Mouse (Mus musculus) heart, embryonic 12.5 days (tissue): ENCODE data around the gene Shf. TPM values are rescaled to one million over a fixed set of nuclear protein-coding genes. Genes with fewer than 3 reads are reported as not detected.
"Not testable (repeated sequence)": the region's sequence is repeated elsewhere in the genome, so short reads cannot be mapped to it uniquely, and the experiment has no call there.

Source experiments
- ATAC-seq: fragments of 200-750 bp; cut with Nextera tagmentation; 2 replicates; pipeline ENCODE4 v1.8.0; 2017; ENCODE audit warnings: moderate TSS enrichment, moderate library complexity; ENCODE audit not compliant: insufficient number of reproducible peaks, low FRiP score
- H3K27ac ChIP-seq: fragments of 300-500 bp; sonication (generic); 2 replicates; pipeline ENCODE4 v1.5.1; 2016; ENCODE audit warnings: mild to moderate bottlenecking, moderate library complexity; ENCODE audit not compliant: poor library complexity, severe bottlenecking
- H3K27me3 ChIP-seq: fragments of 300-500 bp; sonication (generic); replicated peaks from 2 replicates; pipeline ENCODE4 v1.6.1; 2016; ENCODE audit warnings: mild to moderate bottlenecking, moderate library complexity
- H3K36me3 ChIP-seq: fragments of 300-500 bp; sonication (generic); 2 replicates; pipeline ENCODE4 v1.6.1; 2016; ENCODE audit warnings: mild to moderate bottlenecking, moderate library complexity
- H3K4me1 ChIP-seq: fragments of 300-500 bp; sonication (generic); replicated peaks from 2 replicates; pipeline ENCODE4 v1.6.1; 2016; ENCODE audit warnings: mild to moderate bottlenecking
- H3K4me2 ChIP-seq: fragments of 300-500 bp; sonication (generic); 2 replicates; pipeline ENCODE4 v1.6.1; 2016; ENCODE audit warnings: mild to moderate bottlenecking, moderate library complexity
- H3K4me3 ChIP-seq: fragments of 300-500 bp; sonication (generic); 2 replicates; pipeline ENCODE4 v1.5.1; 2016; ENCODE audit warnings: mild to moderate bottlenecking
- H3K9ac ChIP-seq: fragments of 300-500 bp; sonication (generic); 2 replicates; pipeline ENCODE4 v1.6.1; 2016; ENCODE audit warnings: mild to moderate bottlenecking, moderate library complexity
- H3K9me3 ChIP-seq: fragments of 300-500 bp; sonication (generic); replicated peaks from 2 replicates; pipeline ENCODE4 v1.6.1; 2016; ENCODE audit warnings: mild to moderate bottlenecking, moderate library complexity
- WGBS: fragments of 180-500 bp; shearing (Covaris S2); methylation state at CpG from one replicate; pipeline ENCODE4 v1.1.7; 2016; 5-methylcytosine and 5-hydroxymethylcytosine counted together
- polyA plus RNA-seq: library from polyadenylated mRNA; unstranded; fragments of >200 nt; fragmentation: Nextera tagmentation; extraction: Ambion mirVana; gene quantifications from 2 replicates; pipeline ENCODE4 v1.2.1, GENCODE M21; 2016

Shf gene
- polyA plus RNA-seq, 1 experiment from 2014 or later, result 2.9 TPM

DNA sequence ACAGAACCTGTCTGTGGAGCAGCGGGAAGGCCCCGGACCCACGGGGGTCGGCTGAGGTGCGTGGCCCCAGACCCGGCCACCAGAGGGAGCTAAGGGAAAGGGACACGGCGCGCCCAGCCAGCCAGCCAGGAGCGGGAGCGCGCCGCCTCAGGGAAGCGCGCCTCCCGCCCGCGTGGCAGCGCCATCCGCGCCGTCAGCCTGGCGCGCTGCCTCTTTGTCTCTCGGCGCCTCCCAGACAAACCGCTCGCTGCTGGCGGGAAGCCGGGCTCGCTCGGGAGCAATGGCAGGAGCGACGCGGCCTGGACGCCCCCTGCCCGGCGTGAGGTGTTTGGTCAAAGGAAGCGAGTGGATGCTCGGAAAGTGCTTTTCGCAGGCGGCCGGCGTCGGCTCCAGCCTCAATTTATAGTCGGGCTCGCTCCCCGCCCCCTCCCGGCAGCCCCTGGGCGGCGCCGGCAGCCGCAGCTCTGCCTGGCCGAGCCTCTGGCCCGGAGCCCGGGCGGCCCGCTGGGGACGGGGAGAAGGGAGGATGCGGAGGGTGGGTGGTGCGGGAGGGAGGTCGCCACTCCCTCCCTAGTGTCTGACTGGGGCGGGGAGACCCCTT is 20.3 kb downstream of the Shf start:
- Histone ChIP-seq H3K4me2 (peak overlapping the region; percentile 81), H3K9ac (peak overlapping the region; percentile 88), H3K27ac (peak overlapping the region; percentile 97), H3K4me1 (peaks cover 25% of the 10 kb centered on the region), H3K36me3 (peaks cover 3% of the 10 kb centered on the region), H3K4me3 (peak overlapping the region; percentile 70), H3K9me3 (no peaks in the 10 kb centered on the region), H3K27me3 (no peaks in the 10 kb centered on the region; the same call in none of the 2 replicates)
- under 1% methylated on average over 55 of the region's 63 CpGs for WGBS
- ATAC-seq, result peak; percentile 91

GRCm38 (mm10) chr2:122347257-122347656 is 21.7 kb downstream of the Shf start:
- no peaks in the 10 kb centered on the region for H3K9me3 ChIP-seq
- H3K27ac ChIP-seq, result no peak overlapping the region
- H3K4me2 ChIP-seq, result no peak overlapping the region
- no peak for ATAC-seq
- 82% methylated on average over 3 of the region's 3 CpGs for WGBS
- no peak overlapping the region for H3K9ac ChIP-seq
- H3K4me1 ChIP-seq, result peaks cover 22% of the 10 kb centered on the region
- no peak overlapping the region for H3K4me3 ChIP-seq
- no peaks in the 10 kb centered on the region for H3K36me3 ChIP-seq
- H3K27me3 ChIP-seq, result no peaks in the 10 kb centered on the region; the same call in none of the 2 replicates

DNA sequence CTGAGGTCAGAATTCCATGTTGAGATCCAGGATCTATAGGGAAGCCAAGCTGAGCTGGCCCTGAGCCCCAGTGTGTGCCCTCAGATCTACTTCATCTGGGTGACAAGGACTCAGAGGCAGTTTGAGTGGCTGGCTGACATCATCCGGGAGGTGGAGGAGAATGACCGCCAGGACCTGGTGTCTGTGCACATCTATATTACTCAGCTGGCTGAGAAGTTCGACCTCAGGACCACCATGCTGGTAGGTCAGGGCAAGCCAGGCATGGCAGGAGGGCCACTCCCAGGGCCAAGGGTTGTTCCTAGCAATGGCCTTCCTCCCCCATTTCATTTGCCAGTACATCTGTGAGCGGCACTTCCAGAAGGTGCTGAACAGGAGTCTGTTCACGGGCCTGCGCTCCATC is 22.8 kb downstream of the Shf start:
- not testable (repeated sequence) for H3K4me3 ChIP-seq, H3K27me3 ChIP-seq, H3K9ac ChIP-seq, H3K9me3 ChIP-seq, ATAC-seq, H3K27ac ChIP-seq, H3K36me3 ChIP-seq, H3K4me2 ChIP-seq
- H3K4me1 ChIP-seq, result peaks cover 18% of the 10 kb centered on the region
- 77% methylated on average over 6 of the region's 6 CpGs for WGBS

DNA sequence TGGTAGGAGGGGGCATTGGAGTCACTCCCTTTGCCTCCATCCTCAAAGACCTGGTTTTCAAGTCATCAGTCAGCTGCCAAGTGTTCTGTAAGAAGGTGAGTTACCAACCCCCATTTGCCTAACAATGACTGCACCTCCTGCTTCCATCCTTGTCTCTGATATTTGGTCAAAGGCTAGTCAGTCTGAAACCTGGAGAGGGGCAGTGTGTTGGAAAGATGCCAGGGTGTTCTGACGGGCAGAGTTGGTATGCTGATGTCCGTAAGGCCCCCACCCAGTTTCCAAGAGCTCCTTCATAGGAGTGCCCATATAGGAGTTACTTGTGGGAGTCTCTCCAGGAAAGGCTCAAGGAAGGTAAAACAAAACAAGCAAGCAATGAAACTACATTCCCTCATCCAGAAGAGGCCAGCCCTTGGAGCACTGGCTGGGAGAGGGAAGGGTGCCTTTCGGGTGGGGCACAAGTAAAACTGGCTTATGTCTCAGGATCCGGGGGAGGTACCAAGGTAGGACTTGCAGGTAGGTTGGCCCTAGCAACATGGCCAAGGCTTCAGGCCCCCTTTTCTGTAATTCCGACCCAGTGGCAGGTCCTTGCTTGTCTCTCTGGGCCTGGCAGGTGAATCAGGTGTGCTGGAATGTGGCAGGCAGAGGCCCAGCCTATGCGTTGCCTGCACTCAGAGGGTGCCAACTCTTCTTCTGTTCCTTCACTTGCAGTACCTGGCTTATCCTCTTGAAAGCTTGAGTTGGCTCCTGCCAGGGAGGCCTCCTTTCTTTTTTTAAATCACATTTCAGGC is 23.7 kb downstream of the Shf start:
- Histone ChIP-seq H3K4me2 (no peak overlapping the region), H3K27me3 (no peaks in the 10 kb centered on the region; the same call in none of the 2 replicates), H3K4me1 (peaks cover 18% of the 10 kb centered on the region), H3K9ac (no peak overlapping the region), H3K9me3 (no peaks in the 10 kb centered on the region), H3K36me3 (no peaks in the 10 kb centered on the region), H3K27ac (no peak overlapping the region), H3K4me3 (no peak overlapping the region)
- 76% methylated on average over 6 of the region's 6 CpGs for WGBS
- no peak for ATAC-seq

DNA sequence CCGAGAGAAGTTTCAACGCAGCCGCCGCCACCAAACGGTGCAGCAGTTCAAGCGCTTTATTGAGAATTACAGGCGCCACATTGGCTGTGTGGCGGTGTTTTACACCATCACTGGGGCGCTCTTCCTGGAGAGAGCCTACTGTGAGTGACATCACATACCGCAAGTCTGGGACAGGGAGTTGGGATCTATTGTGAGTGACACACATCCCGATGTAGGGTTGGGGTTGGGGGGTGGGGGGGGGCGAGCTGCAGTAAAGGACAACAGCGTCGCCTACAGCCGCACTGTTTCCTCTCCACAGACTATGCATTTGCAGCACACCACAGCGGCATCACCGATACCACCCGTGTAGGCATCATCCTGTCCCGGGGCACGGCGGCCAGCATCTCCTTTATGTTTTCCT is 31.7 kb downstream of the Shf start:
- H3K27me3 ChIP-seq, result peaks cover 8% of the 10 kb centered on the region; the same call in 1 of the 2 replicates
- ATAC-seq, result no peak
- WGBS, result 52% methylated on average over 19 of the region's 21 CpGs
- no peak overlapping the region for H3K9ac ChIP-seq
- no peaks in the 10 kb centered on the region for H3K9me3 ChIP-seq
- peak overlapping the region; percentile 40 for H3K4me2 ChIP-seq
- no peak overlapping the region for H3K27ac ChIP-seq
- no peak overlapping the region for H3K4me3 ChIP-seq
- H3K4me1 ChIP-seq, result peaks cover 9% of the 10 kb centered on the region; the same call in 1 of the 2 replicates
- H3K36me3 ChIP-seq, result no peaks in the 10 kb centered on the region

DNA sequence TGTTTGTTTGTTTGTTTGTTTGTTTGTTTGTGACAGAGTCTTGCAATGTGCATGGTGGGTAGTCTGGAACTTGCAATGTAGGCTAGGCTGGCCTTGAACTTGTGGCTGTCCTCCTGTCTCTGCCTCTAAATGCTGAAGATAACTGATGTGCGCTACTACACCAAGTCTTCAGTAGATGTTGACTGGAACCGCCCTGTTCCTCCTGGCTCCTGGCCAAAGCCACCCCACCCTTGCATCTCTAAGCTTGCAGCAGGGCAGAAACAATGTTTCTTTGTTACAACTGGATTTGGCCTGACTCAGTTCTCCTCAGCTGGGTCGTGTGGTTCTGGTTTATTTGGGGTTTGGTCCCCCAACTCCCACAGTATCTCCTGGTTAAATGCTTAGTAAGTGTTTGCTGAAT is 34.8 kb downstream of the Shf start:
- Histone ChIP-seq H3K4me1 (peaks cover 9% of the 10 kb centered on the region; the same call in 1 of the 2 replicates), H3K9ac (no peak overlapping the region), H3K9me3 (no peaks in the 10 kb centered on the region), H3K36me3 (no peaks in the 10 kb centered on the region), H3K4me2 (no peak overlapping the region), H3K27me3 (peaks cover 8% of the 10 kb centered on the region; the same call in 1 of the 2 replicates), H3K4me3 (no peak overlapping the region), H3K27ac (no peak overlapping the region)
- peak; percentile 19; the same call in 1 of the 2 replicates for ATAC-seq
- whole genome bisulfite sequencing, result 59% methylated on average over 3 of the region's 3 CpGs

DNA sequence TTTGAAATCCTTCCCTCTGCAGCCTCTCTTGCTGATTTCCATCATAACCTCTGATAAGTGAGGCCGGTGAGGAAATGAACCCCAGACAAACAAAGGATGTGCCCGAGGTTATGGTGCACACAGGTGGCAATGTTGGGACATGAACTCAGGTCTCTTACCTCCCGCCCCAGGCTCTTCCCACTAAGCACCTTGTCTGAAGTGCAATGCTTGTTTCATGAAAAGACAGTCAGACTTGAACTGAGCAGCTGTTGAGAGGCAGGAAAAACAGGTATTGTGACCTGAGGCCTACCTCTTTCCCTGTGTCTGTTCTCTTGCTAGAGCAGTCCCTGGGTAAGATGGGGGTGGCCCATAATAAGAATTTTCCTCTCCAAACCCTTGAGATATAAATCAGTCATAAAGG is 36.7 kb downstream of the Shf start:
- Histone ChIP-seq H3K4me1 (peaks cover 9% of the 10 kb centered on the region; the same call in 1 of the 2 replicates), H3K27ac (no peak overlapping the region)
- WGBS, result 78% methylated on average over 3 of the region's 3 CpGs

GRCm38 (mm10) chr2:122330317-122330716 is 38.6 kb downstream of the Shf start:
- 72% methylated on average over 6 of the region's 6 CpGs for WGBS
- not testable (repeated sequence) for H3K4me2 ChIP-seq, H3K27ac ChIP-seq, ATAC-seq, H3K9me3 ChIP-seq, H3K27me3 ChIP-seq, H3K9ac ChIP-seq, H3K36me3 ChIP-seq, H3K4me3 ChIP-seq, H3K4me1 ChIP-seq

More for the DNA sequence above, 36.7 kb downstream of the Shf start:
- no peaks in the 10 kb centered on the region for H3K27me3 ChIP-seq
- H3K4me3 ChIP-seq, result no peak overlapping the region
- no peak for ATAC-seq
- H3K9me3 ChIP-seq, result no peaks in the 10 kb centered on the region
- no peak overlapping the region for H3K9ac ChIP-seq
- H3K36me3 ChIP-seq, result no peaks in the 10 kb centered on the region
- H3K4me2 ChIP-seq, result no peak overlapping the region

GRCm38 (mm10) chr2:122327986-122328385 is 41.0 kb downstream of the Shf start:
- Histone ChIP-seq H3K36me3 (no peaks in the 10 kb centered on the region), H3K9ac (no peak overlapping the region), H3K27ac (no peak overlapping the region), H3K4me3 (no peak overlapping the region), H3K4me2 (no peak overlapping the region), H3K4me1 (no peaks in the 10 kb centered on the region), H3K27me3 (no peaks in the 10 kb centered on the region), H3K9me3 (no peaks in the 10 kb centered on the region)
- 47% methylated on average over 3 of the region's 3 CpGs for WGBS
- no peak for ATAC-seq

DNA sequence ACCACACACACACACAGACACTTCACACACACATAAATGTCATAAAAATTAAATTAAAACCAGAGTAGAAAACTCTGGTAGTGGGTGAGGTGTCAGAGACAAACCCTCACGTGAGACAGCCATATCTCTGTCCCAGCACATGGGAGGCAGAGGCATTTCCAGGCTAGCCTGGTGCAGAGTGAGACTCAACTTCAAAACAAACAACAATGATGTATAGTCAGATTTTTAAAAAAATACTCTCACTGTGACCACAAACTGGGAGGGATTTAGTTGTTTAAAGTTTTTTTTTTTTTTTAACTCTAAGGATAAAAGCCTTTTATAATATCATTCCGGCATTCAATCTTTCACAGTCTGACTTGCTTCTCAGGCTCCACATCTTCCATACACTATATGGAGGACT is 43.6 kb downstream of the Shf start:
- H3K9ac ChIP-seq, result no peak overlapping the region
- no peak overlapping the region for H3K4me3 ChIP-seq
- H3K9me3 ChIP-seq, result no peaks in the 10 kb centered on the region
- no peaks in the 10 kb centered on the region for H3K36me3 ChIP-seq
- no peak for ATAC-seq
- H3K4me2 ChIP-seq, result no peak overlapping the region
- no peak overlapping the region for H3K27ac ChIP-seq
- WGBS, result 51% methylated on average over 2 of the region's 2 CpGs
- no peaks in the 10 kb centered on the region for H3K4me1 ChIP-seq
- no peaks in the 10 kb centered on the region for H3K27me3 ChIP-seq

GRCm38 (mm10) chr2:122324586-122324985 is 44.4 kb downstream of the Shf start:
- Histone ChIP-seq H3K36me3 (no peaks in the 10 kb centered on the region), H3K4me2 (no peak overlapping the region), H3K9ac (no peak overlapping the region), H3K27ac (no peak overlapping the region), H3K9me3 (no peaks in the 10 kb centered on the region), H3K4me1 (no peaks in the 10 kb centered on the region), H3K4me3 (no peak overlapping the region), H3K27me3 (0 out of 2 replicates have a peak, but pooled peaks cover 3% of the 10 kb centered on the region)
- no peak for ATAC-seq
- WGBS, result 76% methylated on average over 3 of the region's 3 CpGs
